Comparison of ENCODE assay signal across 10 mouse cellular contexts in the genomic region with DNA sequence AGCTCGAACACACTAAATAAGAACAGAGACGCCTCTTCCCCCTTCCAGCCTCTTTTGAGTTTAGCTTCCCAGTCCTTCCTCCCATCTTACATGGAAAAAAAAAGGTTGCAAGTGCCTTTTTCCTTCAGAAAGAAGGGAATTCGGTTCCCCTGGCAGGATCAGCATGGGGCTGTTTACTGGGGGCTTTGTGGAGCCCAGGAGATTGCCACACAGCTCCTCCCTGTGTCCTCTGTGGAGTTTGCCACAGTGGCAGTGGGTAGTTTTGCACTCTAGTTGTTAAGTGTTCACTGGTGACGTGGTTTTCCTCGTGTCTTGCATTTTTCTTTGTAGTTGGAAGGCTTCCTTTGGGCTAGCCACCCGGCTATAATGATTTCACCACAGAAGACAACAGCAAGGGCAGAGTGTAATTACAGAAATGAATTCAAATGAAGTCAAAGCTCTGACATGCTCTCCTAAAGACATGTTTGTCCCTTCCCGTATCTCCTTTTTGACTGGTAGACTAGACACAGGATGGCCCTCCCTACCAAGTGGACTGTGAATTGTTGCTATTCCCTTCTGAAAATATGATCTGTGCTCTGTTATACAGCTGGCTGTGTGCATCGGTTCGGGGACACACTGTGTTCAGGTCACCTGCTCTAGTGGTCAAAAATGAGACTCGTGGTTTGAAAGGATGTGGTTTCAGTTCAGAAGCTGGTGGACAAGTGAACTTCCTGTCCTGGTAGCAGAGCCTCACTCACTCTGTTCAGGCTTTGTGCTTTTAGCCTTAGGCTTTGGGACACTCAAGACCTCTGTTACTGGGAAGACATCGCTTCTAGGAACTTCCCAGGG. TPM values are rescaled to one million over a fixed set of nuclear protein-coding genes. Genes with fewer than 3 reads are reported as not detected.
DNase-seq lines count a peak whose midpoint lies in the region; ATAC-seq and TF ChIP-seq lines count a peak whose summit lies in the region.
"Had no signal": no experiment of that assay in that cellular context is flagged by ENCODE, and none has a peak within 500 bp of the region (broad histone marks: within the 10 kb centered on the region; RNA-seq: fewer than 3 reads in every experiment).

No protein-coding gene starts in this region.

- 81% methylated on average over 11 of the region's 11 CpGs for WGBS in heart, embryonic 14.5 days
- WGBS in hindbrain, embryonic 15.5 days, result 43% methylated on average over 11 of the region's 11 CpGs
- 54% methylated on average over 11 of the region's 11 CpGs for WGBS in thymus, adult 2 months

- H3K9me3 ChIP-seq in heart, embryonic 14.5 days (ENCODE audit: control insufficient read depth, low read length), result no peaks in the 10 kb centered on the region
- H3K9me3 ChIP-seq in hindbrain, embryonic 15.5 days, result no peaks in the 10 kb centered on the region

- no peak for DNase-seq in heart, postnatal 10 days
- DNase-seq in natural killer cell, adult 2 months (ENCODE audit: low spot score in 2 of 2), result peak; percentile 72 to 84
- DNase-seq in gastrocnemius, postnatal 36 days, result no peak
- no peak for DNase-seq in thymus, postnatal 25 days
- DNase-seq in thymus, adult 2 months, result no peak
- DNase-seq: kidney, adult 2 months; liver, postnatal 0 days had no signal

- intact Hi-C loops in heart, postnatal 10 days (cut with DNase I), result no loop called here
- intact Hi-C loops in gastrocnemius, postnatal 36 days (cut with DNase I), result no loop called here

- H3K9ac ChIP-seq in heart, embryonic 14.5 days (ENCODE audit: low read length), result 0 out of 2 replicates have a peak overlapping the region, but pooled peaks have one; percentile 44
- no peak overlapping the region for H3K9ac ChIP-seq in hindbrain, embryonic 15.5 days
- H3K9ac ChIP-seq: liver, postnatal 0 days had no signal

- no peak overlapping the region for H3K27ac ChIP-seq in heart, embryonic 14.5 days (replicated peaks in 1 of 2; ENCODE audit: control insufficient read depth in 1 of 2, insufficient read depth in 1 of 2, low read depth in 2 of 2, low read length in 2 of 2)
- peak overlapping the region; percentile 1; the same call in 1 of the 2 replicates for H3K27ac ChIP-seq in cortical plate, adult 2 months (ENCODE audit: insufficient read depth, low read length)
- H3K27ac ChIP-seq in hindbrain, embryonic 15.5 days (replicated peaks), result 0 out of 2 replicates have a peak overlapping the region, but pooled peaks have one; percentile 7
- H3K27ac ChIP-seq in thymus, adult 2 months (ENCODE audit: control insufficient read depth, insufficient read depth, low read length), result no peak overlapping the region

- H3K4me2 ChIP-seq in heart, embryonic 14.5 days (ENCODE audit: low read length), result no peak overlapping the region
- no peak overlapping the region for H3K4me2 ChIP-seq in hindbrain, embryonic 15.5 days

- ATAC-seq in heart, embryonic 14.5 days (ENCODE audit: insufficient number of reproducible peaks, insufficient read depth, low FRiP score, low read depth), result no peak
- ATAC-seq in hindbrain, embryonic 15.5 days (ENCODE audit: low FRiP score, low read depth), result no peak

- no peak overlapping the region for H3K4me3 ChIP-seq in heart, embryonic 14.5 days (ENCODE audit: control insufficient read depth in 1 of 2, insufficient read depth in 1 of 2, low read depth in 1 of 2, low read length in 2 of 2)
- H3K4me3 ChIP-seq in cortical plate, adult 2 months (ENCODE audit: insufficient read depth, low read length), result no peak overlapping the region
- no peak overlapping the region for H3K4me3 ChIP-seq in hindbrain, embryonic 15.5 days
- H3K4me3 ChIP-seq in thymus, adult 2 months (ENCODE audit: control insufficient read depth, insufficient read depth, low read length), result no peak overlapping the region

- H3K27me3 ChIP-seq in heart, embryonic 14.5 days (ENCODE audit: control insufficient read depth, insufficient read depth, low read length), result no peaks in the 10 kb centered on the region
- no peaks in the 10 kb centered on the region for H3K27me3 ChIP-seq in hindbrain, embryonic 15.5 days
- H3K27me3 ChIP-seq in thymus, adult 2 months (ENCODE audit: control insufficient read depth, insufficient read depth, low read length), result no peaks in the 10 kb centered on the region

- TF ChIP-seq CTCF in cortical plate, adult 2 months (IDR thresholded peaks at IDR 0.05; ENCODE audit: extremely low read depth, insufficient read depth, low read length), result no peak
- no peak for TF ChIP-seq CTCF in thymus, adult 2 months (IDR thresholded peaks at IDR 0.05; ENCODE audit: borderline replicate concordance, control insufficient read depth, extremely low read depth, insufficient read depth, low read length, poor library complexity)

- no peak for TF ChIP-seq POLR2A in cortical plate, adult 2 months (IDR thresholded peaks at IDR 0.05; ENCODE audit: extremely low read depth, insufficient read depth, low read length)
- TF ChIP-seq POLR2A in thymus, adult 2 months (IDR thresholded peaks at IDR 0.05; ENCODE audit: control insufficient read depth, extremely low read depth, insufficient read depth, low read length, poor library complexity), result no peak

- peaks cover 28% of the 10 kb centered on the region for H3K36me3 ChIP-seq in heart, embryonic 14.5 days (ENCODE audit: control insufficient read depth, insufficient read depth, low read length)
- no peaks in the 10 kb centered on the region for H3K36me3 ChIP-seq in hindbrain, embryonic 15.5 days
- H3K36me3 ChIP-seq in thymus, adult 2 months (ENCODE audit: control insufficient read depth, insufficient read depth, low read length), result peaks cover 33% of the 10 kb centered on the region

- H3K4me1 ChIP-seq in heart, embryonic 14.5 days (ENCODE audit: control insufficient read depth in 2 of 2, insufficient read depth in 2 of 2, low read length in 2 of 2), result peaks cover 12 to 41% of the 10 kb centered on the region in 2 experiments
- no peaks in the 10 kb centered on the region; the same call in 1 of the 2 replicates for H3K4me1 ChIP-seq in cortical plate, adult 2 months (ENCODE audit: control insufficient read depth, insufficient read depth, low read length)
- peaks cover 9% of the 10 kb centered on the region for H3K4me1 ChIP-seq in hindbrain, embryonic 15.5 days (replicated peaks)
- H3K4me1 ChIP-seq in thymus, adult 2 months (replicated peaks; ENCODE audit: control insufficient read depth, insufficient read depth, low read length), result peaks cover 44% of the 10 kb centered on the region

RNA-seq across cellular contexts. Expression of a gene that starts 32.6 kb away (rescaled TPM):
- polyA plus RNA-seq in heart, embryonic 14.5 days (2014; fragmentation: Nextera tagmentation; extraction: Ambion mirVana), result 2.0 and 2.4 TPM in 2 replicates
- 1 to 10 TPM; 1.1 to 2.0 TPM for total RNA-seq in heart, postnatal 10 days (2021)
- 0.21 and 0.23 TPM in 2 replicates for polyA plus RNA-seq in cortical plate, adult 2 months (2012; rRNA removed)
- 0.67 and 0.73 TPM in 2 replicates for polyA plus RNA-seq in hindbrain, embryonic 15.5 days (2015; fragmentation: Nextera tagmentation; extraction: Ambion mirVana)
- total RNA-seq in gastrocnemius, postnatal 36 days (2021), result under 1 TPM; 0.67 to 0.82 TPM
- 5.0 and 7.8 TPM in 2 replicates for polyA plus RNA-seq in thymus, adult 2 months (2012; rRNA removed)

RNA-seq across cellular contexts. Expression of a gene that starts 53.6 kb away (rescaled TPM):
- polyA plus RNA-seq in heart, embryonic 14.5 days (2014; fragmentation: Nextera tagmentation; extraction: Ambion mirVana), result 9.7 and 10.5 TPM in 2 replicates
- total RNA-seq in heart, postnatal 10 days (2021), result 10 to 100 TPM; 11.1 to 12.9 TPM
- 8.0 and 8.9 TPM in 2 replicates for polyA plus RNA-seq in cortical plate, adult 2 months (2012; rRNA removed)
- 5.0 and 5.3 TPM in 2 replicates for polyA plus RNA-seq in hindbrain, embryonic 15.5 days (2015; fragmentation: Nextera tagmentation; extraction: Ambion mirVana)
- total RNA-seq in gastrocnemius, postnatal 36 days (2021), result 10 to 100 TPM; 27.3 to 47.1 TPM
- polyA plus RNA-seq in thymus, adult 2 months (2012; rRNA removed), result 206 and 226 TPM in 2 replicates

Comparison
In these comparisons a context has a peak if more than half of its experiments do, and no peak if none do; other contexts are left out.
1. H3K27ac ChIP-seq: peak in cortical plate, adult 2 months (single experiment) and hindbrain, embryonic 15.5 days (single experiment); none in heart, embryonic 14.5 days (0 of 2) and thymus, adult 2 months (single experiment).
2. DNase-seq: peak in natural killer cell, adult 2 months (2 of 2); none in heart, postnatal 10 days (0 of 2), gastrocnemius, postnatal 36 days (0 of 2), thymus, postnatal 25 days (single experiment) and thymus, adult 2 months (single experiment).
3. RNA of a gene that starts 53.6 kb away (polyA plus RNA-seq): 206 to 226 TPM in thymus, adult 2 months; 9.7 to 10.5 TPM in heart, embryonic 14.5 days, 8.0 to 8.9 TPM in cortical plate, adult 2 months and 5.0 to 5.3 TPM in hindbrain, embryonic 15.5 days; every median in the first group is over 10 times any median in the second.